Mouse (Mus musculus): ENCODE data around the gene Scn2a. TPM values are rescaled to one million over a fixed set of nuclear protein-coding genes. Genes with fewer than 3 reads are reported as not detected.

The Scn2a gene
- total RNA-seq (2014; rRNA removed) (105 and 143 TPM in 2 replicates), polyA plus RNA-seq (2015; fragmentation: Nextera tagmentation; extraction: Ambion mirVana) (58.8 and 65.6 TPM in 2 replicates)

GRCm38 (mm10) chr2:65620556-65621166 is at the start of gene Scn2a:
TSS of gene Scn2a (plus strand) at chr2:65620771.
- peak within 1 kb of the TSS; percentile 52 for H3K4me3 ChIP-seq (ENCODE audit: low read depth, low read length)
- no peaks in the 10 kb centered on the region for H3K4me1 ChIP-seq (ENCODE audit: insufficient read depth, low read length)
- peak within 1 kb of the TSS; percentile 81 for H3K27ac ChIP-seq (ENCODE audit: low read depth, low read length)
- ATAC-seq (ENCODE audit: low FRiP score) (peak; percentile 61; the same call in 1 of the 2 replicates), DNase-seq (ENCODE audit: low spot score) (peak; percentile 67)
- no peaks in the 10 kb centered on the region for H3K27me3 ChIP-seq (ENCODE audit: insufficient read depth, low read length)
- 26% methylated on average over 9 of the region's 9 CpGs for WGBS
- H3K9ac ChIP-seq (replicated peaks; ENCODE audit: low read length, poor library complexity, severe bottlenecking), result peak within 1 kb of the TSS; percentile 65
- no peaks in the 10 kb centered on the region for H3K9me3 ChIP-seq (ENCODE audit: low read length)
- TF ChIP-seq CTCF (IDR thresholded peaks at IDR 0.05), result peak; percentile 92
- peak within 1 kb of the TSS; percentile 52 for H3K4me2 ChIP-seq (ENCODE audit: low read depth, low read length, poor library complexity, severe bottlenecking)
- H3K36me3 ChIP-seq (ENCODE audit: insufficient read depth, low read length), result no peaks in the 10 kb centered on the region

- H3K4me2 ChIP-seq (ENCODE audit: low read depth, low read length, poor library complexity, severe bottlenecking), result no peak overlapping the region
- no peaks in the 10 kb centered on the region for H3K4me1 ChIP-seq (ENCODE audit: insufficient read depth, low read length)
- no peaks in the 10 kb centered on the region for H3K27me3 ChIP-seq (ENCODE audit: insufficient read depth, low read length)
- H3K9me3 ChIP-seq (ENCODE audit: low read length), result no peaks in the 10 kb centered on the region
- H3K36me3 ChIP-seq (ENCODE audit: insufficient read depth, low read length), result no peaks in the 10 kb centered on the region
- no peak overlapping the region for H3K27ac ChIP-seq (ENCODE audit: low read depth, low read length)
- WGBS, result 85% methylated on average over 5 of the region's 5 CpGs
- no peak overlapping the region for H3K4me3 ChIP-seq (ENCODE audit: low read depth, low read length)
- H3K9ac ChIP-seq (replicated peaks; ENCODE audit: low read length, poor library complexity, severe bottlenecking), result no peak overlapping the region
- DNase-seq (ENCODE audit: low spot score) (no peak), ATAC-seq (ENCODE audit: low FRiP score) (no peak)
- no peak for TF ChIP-seq CTCF (IDR thresholded peaks at IDR 0.05)
Observed at GRCm38 (mm10) chr2:65587679-65588078, 32.9 kb upstream of the Scn2a start.

- TF ChIP-seq CTCF (IDR thresholded peaks at IDR 0.05), result no peak
- no peak overlapping the region for H3K4me3 ChIP-seq (ENCODE audit: low read depth, low read length)
- no peak for ATAC-seq (ENCODE audit: low FRiP score)
Observed at GRCm38 (mm10) chr2:65607813-65608212, 12.8 kb upstream of the Scn2a start.

GRCm38 (mm10) chr2:65611887-65612286 is 8.7 kb upstream of the Scn2a start:
- H3K4me1 ChIP-seq (ENCODE audit: insufficient read depth, low read length), result no peaks in the 10 kb centered on the region
- H3K9ac ChIP-seq (replicated peaks; ENCODE audit: low read length, poor library complexity, severe bottlenecking), result no peak overlapping the region
- H3K27ac ChIP-seq (ENCODE audit: low read depth, low read length), result no peak overlapping the region
- no peak overlapping the region for H3K4me2 ChIP-seq (ENCODE audit: low read depth, low read length, poor library complexity, severe bottlenecking)
- TF ChIP-seq CTCF (IDR thresholded peaks at IDR 0.05), result no peak
- no peaks in the 10 kb centered on the region for H3K27me3 ChIP-seq (ENCODE audit: insufficient read depth, low read length)
- DNase-seq (ENCODE audit: low spot score) (no peak), ATAC-seq (ENCODE audit: low FRiP score) (no peak)
- 76% methylated on average over 4 of the region's 4 CpGs for WGBS
- no peaks in the 10 kb centered on the region for H3K36me3 ChIP-seq (ENCODE audit: insufficient read depth, low read length)
- H3K4me3 ChIP-seq (ENCODE audit: low read depth, low read length), result no peak overlapping the region
- no peaks in the 10 kb centered on the region for H3K9me3 ChIP-seq (ENCODE audit: low read length)

More at GRCm38 (mm10) chr2:65607813-65608212, 12.8 kb upstream of the Scn2a start:
- Histone ChIP-seq H3K36me3 (ENCODE audit: insufficient read depth, low read length) (no peaks in the 10 kb centered on the region), H3K9me3 (ENCODE audit: low read length) (no peaks in the 10 kb centered on the region), H3K27ac (ENCODE audit: low read depth, low read length) (no peak overlapping the region), H3K4me1 (ENCODE audit: insufficient read depth, low read length) (no peaks in the 10 kb centered on the region), H3K9ac (replicated peaks; ENCODE audit: low read length, poor library complexity, severe bottlenecking) (no peak overlapping the region), H3K4me2 (ENCODE audit: low read depth, low read length, poor library complexity, severe bottlenecking) (no peak overlapping the region), H3K27me3 (ENCODE audit: insufficient read depth, low read length) (no peaks in the 10 kb centered on the region)
- no peak for DNase-seq (ENCODE audit: low spot score)

GRCm38 (mm10) chr2:65619781-65620180 is 790 bp upstream of the Scn2a start:
- no peak for TF ChIP-seq CTCF (IDR thresholded peaks at IDR 0.05)
- no peak overlapping the region for H3K9ac ChIP-seq (replicated peaks; ENCODE audit: low read length, poor library complexity, severe bottlenecking)
- DNase-seq (ENCODE audit: low spot score) (no peak), ATAC-seq (ENCODE audit: low FRiP score) (no peak)
- 25% methylated on average over 5 of the region's 5 CpGs for WGBS
- H3K4me1 ChIP-seq (ENCODE audit: insufficient read depth, low read length), result no peaks in the 10 kb centered on the region
- no peaks in the 10 kb centered on the region for H3K36me3 ChIP-seq (ENCODE audit: insufficient read depth, low read length)
- no peaks in the 10 kb centered on the region for H3K9me3 ChIP-seq (ENCODE audit: low read length)
- no peak overlapping the region for H3K4me2 ChIP-seq (ENCODE audit: low read depth, low read length, poor library complexity, severe bottlenecking)
- no peak overlapping the region for H3K27ac ChIP-seq (ENCODE audit: low read depth, low read length)
- H3K27me3 ChIP-seq (ENCODE audit: insufficient read depth, low read length), result no peaks in the 10 kb centered on the region
- no peak overlapping the region for H3K4me3 ChIP-seq (ENCODE audit: low read depth, low read length)

- ATAC-seq (ENCODE audit: low FRiP score), result peak; percentile 71; the same call in 1 of the 2 replicates
- Histone ChIP-seq H3K27ac (ENCODE audit: low read depth, low read length) (peak overlapping the region; percentile 81), H3K4me1 (ENCODE audit: insufficient read depth, low read length) (no peaks in the 10 kb centered on the region), H3K9me3 (ENCODE audit: low read length) (no peaks in the 10 kb centered on the region), H3K4me2 (ENCODE audit: low read depth, low read length, poor library complexity, severe bottlenecking) (peak overlapping the region; percentile 52), H3K27me3 (ENCODE audit: insufficient read depth, low read length) (no peaks in the 10 kb centered on the region), H3K9ac (replicated peaks; ENCODE audit: low read length, poor library complexity, severe bottlenecking) (peak overlapping the region; percentile 65), H3K36me3 (ENCODE audit: insufficient read depth, low read length) (no peaks in the 10 kb centered on the region), H3K4me3 (ENCODE audit: low read depth, low read length) (peak overlapping the region; percentile 52)
- TF ChIP-seq CTCF (IDR thresholded peaks at IDR 0.05), result no peak
- DNase-seq (ENCODE audit: low spot score), result peak; percentile 56
- 20% methylated on average over 5 of the region's 5 CpGs for WGBS
Observed at GRCm38 (mm10) chr2:65621254-65621653, 683 bp downstream of the Scn2a start.
